Comparison of ENCODE assay signal across 9 mouse cellular contexts in the genomic region with DNA sequence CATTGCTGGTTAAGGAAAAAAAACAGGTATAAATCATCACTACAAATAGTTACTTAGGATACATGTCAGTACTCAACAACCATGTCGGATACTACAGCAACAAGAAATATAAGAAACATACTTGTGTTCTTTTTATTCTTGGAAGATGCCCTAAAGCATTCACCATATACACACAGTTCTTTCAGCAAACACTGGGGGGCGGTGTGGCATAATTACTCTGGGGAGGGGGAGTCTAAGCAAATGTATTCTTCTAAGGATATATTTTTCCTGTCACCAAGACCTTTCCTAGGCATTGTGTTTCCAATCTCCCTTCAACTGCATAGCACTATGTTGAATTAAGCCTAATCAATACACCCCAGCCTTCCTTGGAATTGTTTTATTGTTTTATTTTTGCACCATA. TPM values are rescaled to one million over a fixed set of nuclear protein-coding genes. Genes with fewer than 3 reads are reported as not detected.
A peak's percentile ranks its signal among the peaks of the same experiment; 100 is the strongest.
DNase-seq lines count a peak whose midpoint lies in the region; ATAC-seq lines count a peak whose summit lies in the region.
"Had no signal": no experiment of that assay in that cellular context is flagged by ENCODE, and none has a peak within 500 bp of the region (broad histone marks: within the 10 kb centered on the region; RNA-seq: fewer than 3 reads in every experiment).

No protein-coding gene starts in this region.

- no peak overlapping the region for H3K4me2 ChIP-seq in forebrain, embryonic 14.5 days (ENCODE audit: low read length)
- no peak overlapping the region for H3K4me2 ChIP-seq in forebrain, embryonic 13.5 days
- no peak overlapping the region for H3K4me2 ChIP-seq in liver, embryonic 11.5 days
- H3K4me2 ChIP-seq in limb, embryonic 11.5 days (ENCODE audit: low read depth, severe bottlenecking) = no peak overlapping the region
- H3K4me2 ChIP-seq: limb, embryonic 12.5 days had no signal

- no peak for ATAC-seq in forebrain, embryonic 14.5 days
- no peak for ATAC-seq in forebrain, embryonic 13.5 days
- no peak for ATAC-seq in liver, embryonic 11.5 days (replicated peaks; ENCODE audit: low FRiP score)
- no peak for ATAC-seq in limb, embryonic 11.5 days (ENCODE audit: insufficient number of reproducible peaks, low FRiP score, low TSS enrichment, low read depth)
- ATAC-seq in frontal cortex, adult (ENCODE audit: low TSS enrichment) = no peak

- no peaks in the 10 kb centered on the region for H3K36me3 ChIP-seq in forebrain, embryonic 14.5 days (ENCODE audit: control insufficient read depth, insufficient read depth, low read length)
- no peaks in the 10 kb centered on the region for H3K36me3 ChIP-seq in forebrain, embryonic 13.5 days (ENCODE audit: poor library complexity, severe bottlenecking)
- no peaks in the 10 kb centered on the region for H3K36me3 ChIP-seq in liver, embryonic 11.5 days (ENCODE audit: control insufficient read depth, insufficient read depth, low read length)
- H3K36me3 ChIP-seq in limb, embryonic 11.5 days (ENCODE audit: control insufficient read depth, insufficient read depth, low read length) = no peaks in the 10 kb centered on the region
- H3K36me3 ChIP-seq: limb, embryonic 12.5 days had no signal

- DNase-seq in forebrain, embryonic 14.5 days (ENCODE audit: low spot score) = peak; percentile 55
- peak; percentile 17 for DNase-seq in liver
- no peak for DNase-seq in liver, embryonic 11.5 days (ENCODE audit: low spot score)
- peak; percentile 36 for DNase-seq in R1 (ENCODE audit: low read depth, low spot score)
- DNase-seq in limb, embryonic 11.5 days (ENCODE audit: low spot score) = peak; percentile 72
- no peak for DNase-seq in Muller cell, postnatal 12 days (ENCODE audit: inconsistent ontology term)

- no peaks in the 10 kb centered on the region for H3K4me1 ChIP-seq in forebrain, embryonic 14.5 days (ENCODE audit: control insufficient read depth, insufficient read depth, low read length)
- H3K4me1 ChIP-seq in forebrain, embryonic 13.5 days = no peaks in the 10 kb centered on the region
- 0 out of 2 replicates have a peak, but pooled peaks cover 2% of the 10 kb centered on the region for H3K4me1 ChIP-seq in liver, embryonic 11.5 days (replicated peaks; ENCODE audit: control insufficient read depth, insufficient read depth, low read length)
- H3K4me1 ChIP-seq in limb, embryonic 11.5 days (ENCODE audit: control insufficient read depth, insufficient read depth, low read length) = no peaks in the 10 kb centered on the region

- no peak overlapping the region for H3K9ac ChIP-seq in forebrain, embryonic 14.5 days (ENCODE audit: low read length)
- H3K9ac ChIP-seq in forebrain, embryonic 13.5 days = no peak overlapping the region
- H3K9ac ChIP-seq in liver, embryonic 11.5 days (ENCODE audit: low read depth, low read length) = no peak overlapping the region
- H3K9ac ChIP-seq in limb, embryonic 11.5 days (ENCODE audit: low read length) = no peak overlapping the region
- H3K9ac ChIP-seq: limb, embryonic 12.5 days had no signal

- no peaks in the 10 kb centered on the region for H3K9me3 ChIP-seq in forebrain, embryonic 14.5 days (replicated peaks; ENCODE audit: control insufficient read depth, low read length)
- H3K9me3 ChIP-seq in forebrain, embryonic 13.5 days (replicated peaks) = no peaks in the 10 kb centered on the region
- no peaks in the 10 kb centered on the region for H3K9me3 ChIP-seq in liver, embryonic 11.5 days (ENCODE audit: control insufficient read depth, low read length)
- H3K9me3 ChIP-seq in limb, embryonic 11.5 days (ENCODE audit: control insufficient read depth, low read length) = no peaks in the 10 kb centered on the region
- H3K9me3 ChIP-seq: limb, embryonic 12.5 days had no signal

- 10% methylated on average over 2 of the region's 2 CpGs for WGBS in forebrain, embryonic 14.5 days
- 15% methylated on average over 2 of the region's 2 CpGs for WGBS in forebrain, embryonic 13.5 days
- WGBS in liver, embryonic 11.5 days = 9% methylated on average over 2 of the region's 2 CpGs
- 14% methylated on average over 2 of the region's 2 CpGs for WGBS in limb, embryonic 11.5 days

- H3K4me3 ChIP-seq in forebrain, embryonic 14.5 days (ENCODE audit: low read depth, low read length) = no peak overlapping the region
- no peak overlapping the region for H3K4me3 ChIP-seq in forebrain, embryonic 13.5 days
- H3K4me3 ChIP-seq in liver, embryonic 11.5 days (ENCODE audit: low read depth, low read length) = no peak overlapping the region
- no peak overlapping the region for H3K4me3 ChIP-seq in limb, embryonic 11.5 days (ENCODE audit: low read depth, low read length)
- H3K4me3 ChIP-seq: limb, embryonic 12.5 days had no signal

- no peak overlapping the region for H3K27ac ChIP-seq in forebrain, embryonic 14.5 days (ENCODE audit: low read depth, low read length)
- no peak overlapping the region for H3K27ac ChIP-seq in forebrain, embryonic 13.5 days
- H3K27ac ChIP-seq in liver, embryonic 11.5 days (ENCODE audit: low read depth, low read length) = no peak overlapping the region
- no peak overlapping the region for H3K27ac ChIP-seq in limb, embryonic 11.5 days (replicated peaks; ENCODE audit: low read depth, low read length)
- H3K27ac ChIP-seq: limb, embryonic 12.5 days had no signal

- no peaks in the 10 kb centered on the region for H3K27me3 ChIP-seq in forebrain, embryonic 14.5 days (replicated peaks; ENCODE audit: control insufficient read depth, insufficient read depth, low read length)
- H3K27me3 ChIP-seq in forebrain, embryonic 13.5 days = no peaks in the 10 kb centered on the region
- H3K27me3 ChIP-seq in liver, embryonic 11.5 days (replicated peaks; ENCODE audit: control insufficient read depth, insufficient read depth, low read length) = peaks cover 28% of the 10 kb centered on the region
- peaks cover 3% of the 10 kb centered on the region; the same call in 1 of the 2 replicates for H3K27me3 ChIP-seq in limb, embryonic 11.5 days (ENCODE audit: control insufficient read depth, insufficient read depth, low read length)

RNA-seq across cellular contexts. Expression of a gene that starts 2.5 kb away (rescaled TPM):
- 8.9 and 12.1 TPM in 2 replicates for polyA plus RNA-seq in forebrain, embryonic 14.5 days (2014; fragmentation: Nextera tagmentation; extraction: Ambion mirVana)
- polyA plus RNA-seq in forebrain, embryonic 13.5 days (2015; fragmentation: Nextera tagmentation; extraction: Ambion mirVana) = 8.9 and 11.0 TPM in 2 replicates
- 3.1 and 3.3 TPM in 2 replicates for polyA plus RNA-seq in liver, embryonic 11.5 days (2014; fragmentation: Nextera tagmentation; extraction: Ambion mirVana)
- 6.4 and 6.6 TPM in 2 replicates for polyA plus RNA-seq in limb, embryonic 11.5 days (2014; fragmentation: Nextera tagmentation; extraction: Ambion mirVana)

Comparison
In these comparisons a context has a peak if more than half of its experiments do, and no peak if none do; other contexts are left out.
1. DNase-seq: peak in forebrain, embryonic 14.5 days (single experiment), liver (single experiment), R1 (single experiment) and limb, embryonic 11.5 days (single experiment); none in liver, embryonic 11.5 days (single experiment) and Muller cell, postnatal 12 days (single experiment).